Mouse (Mus musculus): ENCODE results near the gene Vmn1r49. TPM values are rescaled to one million over a fixed set of nuclear protein-coding genes. Genes with fewer than 3 reads are reported as not detected.
"Not testable (repeated sequence)": the region's sequence is repeated elsewhere in the genome, so short reads cannot be mapped to it uniquely, and the experiment has no call there.

Gene Vmn1r49
- polyA plus RNA-seq (2011; ENCODE audit: insufficient read depth, insufficient read length, low read depth, missing spikeins): not detected in 2 replicates

- Histone ChIP-seq H3K27ac (ENCODE audit: insufficient read depth, low read length) (no peak within 1 kb of the TSS), H3K9ac (ENCODE audit: low read depth, poor library complexity, severe bottlenecking) (no peak within 1 kb of the TSS), H3K36me3 (ENCODE audit: control insufficient read depth, insufficient read depth, low read length, poor library complexity, severe bottlenecking) (no peaks in the 10 kb centered on the region), H3K4me1 (ENCODE audit: control insufficient read depth, insufficient read depth, low read length) (no peaks in the 10 kb centered on the region), H3K4me3 (ENCODE audit: low read depth, low read length) (no peak within 1 kb of the TSS), H3K9me3 (replicated peaks; ENCODE audit: control insufficient read depth, insufficient read depth, low read length, poor library complexity, severe bottlenecking) (no peaks in the 10 kb centered on the region), H3K27me3 (ENCODE audit: control insufficient read depth, insufficient read depth, low read length, poor library complexity, severe bottlenecking) (no peaks in the 10 kb centered on the region)
- TF ChIP-seq EP300 (IDR thresholded peaks at IDR 0.05; ENCODE audit: insufficient read depth, low read depth, low read length) (no peak), POLR2A (IDR thresholded peaks at IDR 0.05; ENCODE audit: insufficient read depth, low read length) (no peak), CTCF (IDR thresholded peaks at IDR 0.05; ENCODE audit: low read depth, low read length) (no peak)
Measured at GRCm38 (mm10) chr6:90078406-90078805, at the start of gene Vmn1r49. Gene Vmn1r49, minus strand, starts transcription at chr6:90078506.

DNA sequence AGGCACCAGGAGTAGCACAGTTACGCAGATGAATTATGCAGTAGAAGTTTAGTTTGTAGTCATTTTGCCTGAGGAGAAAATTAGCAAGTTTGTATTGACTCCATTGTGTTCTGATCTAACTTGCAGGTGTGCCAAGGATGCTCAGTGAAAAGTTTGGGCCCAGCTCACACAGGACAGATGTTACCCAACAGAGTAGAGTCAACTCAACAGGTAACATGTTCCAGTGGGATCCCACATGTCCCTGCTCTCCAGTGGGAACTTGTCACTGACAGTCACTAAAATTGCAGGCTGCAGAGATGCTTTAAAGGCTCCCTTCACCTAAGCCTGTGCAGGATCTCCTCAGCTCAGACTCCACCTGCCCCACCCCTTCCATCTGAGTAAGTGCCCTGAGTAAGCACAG lies 44.0 kb upstream of the Vmn1r49 start, which contains the start of gene Vmn1r51:
Gene Vmn1r51 (plus strand): TSS at position 301 of the 400 bp plus-strand sequence.
- not testable (repeated sequence) for H3K27me3 ChIP-seq (ENCODE audit: control insufficient read depth, insufficient read depth, low read length, poor library complexity, severe bottlenecking); H3K9me3 ChIP-seq (replicated peaks; ENCODE audit: control insufficient read depth, insufficient read depth, low read length, poor library complexity, severe bottlenecking); H3K9ac ChIP-seq (ENCODE audit: low read depth, poor library complexity, severe bottlenecking); H3K4me1 ChIP-seq (ENCODE audit: control insufficient read depth, insufficient read depth, low read length); H3K27ac ChIP-seq (ENCODE audit: insufficient read depth, low read length); H3K36me3 ChIP-seq (ENCODE audit: control insufficient read depth, insufficient read depth, low read length, poor library complexity, severe bottlenecking); H3K4me3 ChIP-seq (ENCODE audit: low read depth, low read length)

DNA sequence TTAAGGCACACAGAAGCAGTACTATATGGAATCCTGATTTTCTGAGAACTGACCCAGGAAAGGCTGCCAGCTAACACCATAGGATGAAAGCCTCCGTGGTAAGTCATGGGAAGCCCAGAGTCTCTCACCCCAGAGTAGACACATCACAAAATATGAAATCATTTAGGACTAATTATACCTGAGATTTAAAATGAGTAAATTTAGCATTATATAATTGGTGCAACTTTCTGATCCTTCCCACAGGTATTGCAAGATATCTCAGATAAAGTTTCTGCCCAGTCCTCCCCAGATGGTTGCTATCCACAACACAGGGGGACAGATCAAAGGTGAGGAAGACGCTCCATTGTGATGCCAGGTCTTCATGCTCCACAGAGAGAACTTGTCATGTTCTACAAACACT lies 22.8 kb upstream of the Vmn1r49 start, which contains the start of gene Vmn1r50:
Gene Vmn1r50 (plus strand): TSS at position 301 of the 400 bp plus-strand sequence.
- Histone ChIP-seq H3K27ac (ENCODE audit: insufficient read depth, low read length) (no peak within 1 kb of the TSS), H3K36me3 (ENCODE audit: control insufficient read depth, insufficient read depth, low read length, poor library complexity, severe bottlenecking) (no peaks in the 10 kb centered on the region), H3K27me3 (ENCODE audit: control insufficient read depth, insufficient read depth, low read length, poor library complexity, severe bottlenecking) (no peaks in the 10 kb centered on the region), H3K9ac (ENCODE audit: low read depth, poor library complexity, severe bottlenecking) (no peak within 1 kb of the TSS), H3K4me3 (ENCODE audit: low read depth, low read length) (no peak within 1 kb of the TSS), H3K9me3 (replicated peaks; ENCODE audit: control insufficient read depth, insufficient read depth, low read length, poor library complexity, severe bottlenecking) (no peaks in the 10 kb centered on the region), H3K4me1 (ENCODE audit: control insufficient read depth, insufficient read depth, low read length) (no peaks in the 10 kb centered on the region)
- TF ChIP-seq EP300 (IDR thresholded peaks at IDR 0.05; ENCODE audit: insufficient read depth, low read depth, low read length): no peak
- TF ChIP-seq POLR2A (IDR thresholded peaks at IDR 0.05; ENCODE audit: insufficient read depth, low read length): no peak
- TF ChIP-seq CTCF (IDR thresholded peaks at IDR 0.05; ENCODE audit: low read depth, low read length): no peak

- H3K27ac ChIP-seq (ENCODE audit: insufficient read depth, low read length): no peak overlapping the region
- H3K27me3 ChIP-seq (ENCODE audit: control insufficient read depth, insufficient read depth, low read length, poor library complexity, severe bottlenecking): no peaks in the 10 kb centered on the region
- no peaks in the 10 kb centered on the region for H3K36me3 ChIP-seq (ENCODE audit: control insufficient read depth, insufficient read depth, low read length, poor library complexity, severe bottlenecking)
- no peaks in the 10 kb centered on the region for H3K9me3 ChIP-seq (replicated peaks; ENCODE audit: control insufficient read depth, insufficient read depth, low read length, poor library complexity, severe bottlenecking)
- H3K4me3 ChIP-seq (ENCODE audit: low read depth, low read length): no peak overlapping the region
- H3K4me1 ChIP-seq (ENCODE audit: control insufficient read depth, insufficient read depth, low read length): no peaks in the 10 kb centered on the region
- H3K9ac ChIP-seq (ENCODE audit: low read depth, poor library complexity, severe bottlenecking): no peak overlapping the region
- no peak for TF ChIP-seq CTCF (IDR thresholded peaks at IDR 0.05; ENCODE audit: low read depth, low read length)
- TF ChIP-seq POLR2A (IDR thresholded peaks at IDR 0.05; ENCODE audit: insufficient read depth, low read length): no peak
- no peak for TF ChIP-seq EP300 (IDR thresholded peaks at IDR 0.05; ENCODE audit: insufficient read depth, low read depth, low read length)
Measured at GRCm38 (mm10) chr6:90100566-90100965, 22.3 kb upstream of the Vmn1r49 start.

DNA sequence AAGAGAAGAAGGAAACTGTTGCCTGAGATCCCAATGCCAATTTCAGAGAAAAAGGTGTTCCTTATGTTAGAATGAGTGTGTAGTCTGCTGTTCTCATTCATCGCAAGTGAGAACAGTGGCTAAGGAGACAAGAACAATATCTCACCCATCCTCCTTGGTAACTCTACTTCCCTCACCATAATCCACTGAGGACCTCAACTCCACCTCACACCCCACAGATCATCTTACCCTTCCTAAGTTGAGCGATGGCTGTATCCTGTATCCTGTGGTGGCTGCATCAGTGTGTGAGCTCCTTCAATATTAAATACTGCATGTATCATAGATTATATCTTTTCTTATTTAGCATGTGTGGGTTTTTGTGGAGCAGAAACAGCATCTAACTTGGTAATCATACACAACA lies 41.6 kb downstream of the Vmn1r49 start, which contains the start of gene Vmn1r48:
Gene Vmn1r48 (minus strand): TSS at position 101 of the 400 bp plus-strand sequence.
- not testable (repeated sequence) for H3K36me3 ChIP-seq (ENCODE audit: control insufficient read depth, insufficient read depth, low read length, poor library complexity, severe bottlenecking); H3K9me3 ChIP-seq (replicated peaks; ENCODE audit: control insufficient read depth, insufficient read depth, low read length, poor library complexity, severe bottlenecking); H3K4me1 ChIP-seq (ENCODE audit: control insufficient read depth, insufficient read depth, low read length); H3K4me3 ChIP-seq (ENCODE audit: low read depth, low read length); H3K27me3 ChIP-seq (ENCODE audit: control insufficient read depth, insufficient read depth, low read length, poor library complexity, severe bottlenecking); H3K9ac ChIP-seq (ENCODE audit: low read depth, poor library complexity, severe bottlenecking); H3K27ac ChIP-seq (ENCODE audit: insufficient read depth, low read length)

Other genes with a start within 250 kb of the Vmn1r49 start
- gene Vmn1r42, start 202.1 kb downstream of the Vmn1r49 start, polyA plus RNA-seq (2011; ENCODE audit: insufficient read depth, insufficient read length, low read depth, missing spikeins): not detected in 2 replicates
- gene Vmn1r43, start 202.1 kb downstream of the Vmn1r49 start, polyA plus RNA-seq (2011; ENCODE audit: insufficient read depth, insufficient read length, low read depth, missing spikeins): not detected in 2 replicates
- gene Vmn1r44, start 194.8 kb downstream of the Vmn1r49 start, polyA plus RNA-seq (2011; ENCODE audit: insufficient read depth, insufficient read length, low read depth, missing spikeins): not detected in 2 replicates
- not detected in 2 replicates for gene Vmn1r45, start 137.9 kb downstream of the Vmn1r49 start, polyA plus RNA-seq (2011; ENCODE audit: insufficient read depth, insufficient read length, low read depth, missing spikeins)
- 0.06 TPM in 1 of 2 replicates, not detected in the other for gene Vmn1r46, start 109.2 kb downstream of the Vmn1r49 start, polyA plus RNA-seq (2011; ENCODE audit: insufficient read depth, insufficient read length, low read depth, missing spikeins)
- not detected in 2 replicates for gene Vmn1r47, start 62.4 kb downstream of the Vmn1r49 start, polyA plus RNA-seq (2011; ENCODE audit: insufficient read depth, insufficient read length, low read depth, missing spikeins)
- not detected in 2 replicates for gene Vmn1r48, start 41.7 kb downstream of the Vmn1r49 start, polyA plus RNA-seq (2011; ENCODE audit: insufficient read depth, insufficient read length, low read depth, missing spikeins)
- gene Vmn1r50, start 22.9 kb upstream of the Vmn1r49 start, polyA plus RNA-seq (2011; ENCODE audit: insufficient read depth, insufficient read length, low read depth, missing spikeins): not detected in 2 replicates
- gene Vmn1r51, start 44.1 kb upstream of the Vmn1r49 start, polyA plus RNA-seq (2011; ENCODE audit: insufficient read depth, insufficient read length, low read depth, missing spikeins): not detected in 2 replicates
- gene Vmn1r52, start 96.3 kb upstream of the Vmn1r49 start, polyA plus RNA-seq (2011; ENCODE audit: insufficient read depth, insufficient read length, low read depth, missing spikeins): not detected in 2 replicates
- gene V1ra8, start 124.3 kb upstream of the Vmn1r49 start, polyA plus RNA-seq (2011; ENCODE audit: insufficient read depth, insufficient read length, low read depth, missing spikeins): not detected in 2 replicates
- gene Vmn1r53, start 145.9 kb upstream of the Vmn1r49 start, polyA plus RNA-seq (2011; ENCODE audit: insufficient read depth, insufficient read length, low read depth, missing spikeins): 0.72 and 0.79 TPM in 2 replicates
- not detected in 2 replicates for gene Vmn1r54, start 167.8 kb upstream of the Vmn1r49 start, polyA plus RNA-seq (2011; ENCODE audit: insufficient read depth, insufficient read length, low read depth, missing spikeins)
- not detected in 2 replicates for gene BC048671, start 222.7 kb upstream of the Vmn1r49 start, polyA plus RNA-seq (2011; ENCODE audit: insufficient read depth, insufficient read length, low read depth, missing spikeins)
- gene Chst13, start 246.7 kb upstream of the Vmn1r49 start, polyA plus RNA-seq (2011; ENCODE audit: insufficient read depth, insufficient read length, low read depth, missing spikeins): not detected in 2 replicates